Mouse (Mus musculus): ENCODE results near the gene Ccdc114. TPM values are rescaled to one million over a fixed set of nuclear protein-coding genes. Genes with fewer than 3 reads are reported as not detected.
"Not testable (repeated sequence)": the region's sequence is repeated elsewhere in the genome, so short reads cannot be mapped to it uniquely, and the experiment has no call there.

Gene Ccdc114
- 4.0 and 4.3 TPM in 2 replicates for polyA plus RNA-seq (2015; fragmentation: Nextera tagmentation; extraction: Ambion mirVana)

DNA sequence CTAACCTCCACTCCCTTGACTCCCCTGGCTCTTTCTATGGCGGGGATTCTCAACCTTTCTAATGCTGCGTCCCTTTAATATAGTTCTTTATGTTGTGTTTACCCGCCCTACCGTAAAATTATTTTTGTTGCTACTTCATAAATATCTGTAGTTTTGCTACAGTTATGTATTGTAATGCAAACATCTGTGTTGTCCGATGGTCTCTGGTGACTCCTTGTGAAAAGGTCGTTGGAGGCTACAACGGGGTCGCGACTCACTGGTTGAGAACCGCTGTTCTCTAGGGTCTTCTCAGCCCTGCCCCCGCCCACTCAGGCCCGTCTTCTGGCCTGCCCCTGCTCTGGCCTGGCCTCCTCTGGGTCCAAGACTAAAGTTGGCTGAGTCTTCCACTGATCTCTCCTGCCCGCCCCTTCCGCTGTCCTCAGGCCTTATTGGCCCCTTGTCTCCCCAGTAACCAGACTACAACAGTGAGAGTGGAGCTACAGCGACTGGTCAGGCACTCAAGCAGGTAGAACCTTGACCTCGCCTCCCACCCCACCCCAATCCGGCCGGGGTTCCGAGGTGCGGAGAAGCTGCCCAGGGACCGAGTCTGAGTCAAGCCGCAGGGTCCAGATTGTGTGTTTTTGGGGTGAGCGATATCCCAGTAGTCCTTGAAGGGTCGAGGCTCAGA, at the start of gene Ccdc114:
TSS of gene Ccdc114 (plus strand) at position 311 of the 667 bp plus-strand sequence.
- H3K4me1 ChIP-seq (ENCODE audit: control insufficient read depth, insufficient read depth, low read length), result peaks cover 33% of the 10 kb centered on the region
- peak within 1 kb of the TSS; percentile 63 for H3K9ac ChIP-seq (ENCODE audit: low read depth, low read length)
- WGBS, result 5% methylated on average over 24 of the region's 24 CpGs
- no peaks in the 10 kb centered on the region for H3K27me3 ChIP-seq (replicated peaks; ENCODE audit: control insufficient read depth, insufficient read depth, low read length)
- no peaks in the 10 kb centered on the region for H3K36me3 ChIP-seq (ENCODE audit: control insufficient read depth, insufficient read depth, low read length)
- peak within 1 kb of the TSS; percentile 94 for H3K27ac ChIP-seq (ENCODE audit: low read length)
- peak within 1 kb of the TSS; percentile 53 for H3K4me3 ChIP-seq (ENCODE audit: low read length)
- no peaks in the 10 kb centered on the region for H3K9me3 ChIP-seq (ENCODE audit: control insufficient read depth, low read length)
- H3K4me2 ChIP-seq (ENCODE audit: low read depth, low read length), result peak within 1 kb of the TSS; percentile 66
- ATAC-seq, result peak; percentile 78

GRCm38 (mm10) chr7:45876895-45877294, 47.0 kb upstream of the Ccdc114 start:
- no peak for ATAC-seq
- Histone ChIP-seq H3K27me3 (replicated peaks; ENCODE audit: control insufficient read depth, insufficient read depth, low read length) (no peaks in the 10 kb centered on the region), H3K9ac (ENCODE audit: low read depth, low read length) (no peak overlapping the region), H3K4me2 (ENCODE audit: low read depth, low read length) (no peak overlapping the region), H3K27ac (ENCODE audit: low read length) (no peak overlapping the region), H3K36me3 (ENCODE audit: control insufficient read depth, insufficient read depth, low read length) (peaks cover 33% of the 10 kb centered on the region), H3K9me3 (ENCODE audit: control insufficient read depth, low read length) (no peaks in the 10 kb centered on the region), H3K4me1 (ENCODE audit: control insufficient read depth, insufficient read depth, low read length) (peaks cover 17% of the 10 kb centered on the region), H3K4me3 (ENCODE audit: low read length) (no peak overlapping the region)
- WGBS, result 97% methylated on average over 7 of the region's 7 CpGs

DNA sequence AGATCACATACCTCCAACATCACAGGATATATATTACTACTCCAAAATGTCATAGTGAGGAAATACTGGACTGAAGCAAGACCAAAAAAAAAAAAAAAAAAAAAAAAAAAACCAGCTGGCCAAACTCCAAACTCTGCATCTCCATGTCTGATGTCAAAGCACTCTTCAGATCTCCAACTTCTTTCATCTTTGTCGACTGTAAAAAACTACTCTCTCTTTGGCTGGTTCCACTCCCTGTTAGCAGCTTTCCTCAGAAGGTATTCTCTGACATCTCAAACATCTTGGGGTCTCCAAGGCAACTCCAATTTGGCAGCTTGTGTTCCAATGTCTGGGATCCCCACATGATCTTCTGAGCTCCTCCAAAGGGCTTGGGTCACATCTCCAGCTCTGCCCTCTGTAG, 45.6 kb upstream of the Ccdc114 start, which contains the start of gene Grin2d:
TSS of gene Grin2d (minus strand) at position 101 of the 400 bp plus-strand sequence.
- Histone ChIP-seq H3K36me3 (ENCODE audit: control insufficient read depth, insufficient read depth, low read length) (peaks cover 37% of the 10 kb centered on the region), H3K4me1 (ENCODE audit: control insufficient read depth, insufficient read depth, low read length) (peaks cover 17% of the 10 kb centered on the region)
- H3K27me3 ChIP-seq (replicated peaks; ENCODE audit: control insufficient read depth, insufficient read depth, low read length); H3K9me3 ChIP-seq (ENCODE audit: control insufficient read depth, low read length); H3K4me2 ChIP-seq (ENCODE audit: low read depth, low read length); H3K27ac ChIP-seq (ENCODE audit: low read length); H3K9ac ChIP-seq (ENCODE audit: low read depth, low read length); H3K4me3 ChIP-seq (ENCODE audit: low read length); ATAC-seq: not testable (repeated sequence)
- WGBS, result 95% methylated on average over 1 of the region's 1 CpGs

DNA sequence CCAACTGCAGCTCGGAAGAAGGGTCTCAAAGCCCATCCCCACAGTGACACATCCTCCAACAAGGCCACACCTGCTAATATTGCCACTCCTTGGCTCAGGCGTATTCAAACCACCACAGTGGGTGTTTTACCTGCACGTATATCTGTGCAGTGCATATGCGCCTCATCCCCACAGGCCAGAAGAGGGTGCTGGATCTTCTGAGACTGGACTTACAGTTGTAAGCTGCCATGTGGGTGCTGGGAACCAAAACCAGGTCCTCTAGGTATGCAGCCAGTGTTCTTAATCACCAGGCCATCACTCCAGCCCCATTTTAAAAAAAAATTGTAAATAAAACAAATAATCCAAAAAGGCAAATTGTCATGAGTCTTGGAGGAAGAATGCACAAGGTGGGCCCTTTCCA, 43.3 kb upstream of the Ccdc114 start:
- Histone ChIP-seq H3K4me2 (ENCODE audit: low read depth, low read length) (no peak overlapping the region), H3K4me1 (ENCODE audit: control insufficient read depth, insufficient read depth, low read length) (no peaks in the 10 kb centered on the region), H3K27ac (ENCODE audit: low read length) (no peak overlapping the region), H3K9me3 (ENCODE audit: control insufficient read depth, low read length) (no peaks in the 10 kb centered on the region), H3K4me3 (ENCODE audit: low read length) (no peak overlapping the region), H3K9ac (ENCODE audit: low read depth, low read length) (no peak overlapping the region), H3K27me3 (replicated peaks; ENCODE audit: control insufficient read depth, insufficient read depth, low read length) (no peaks in the 10 kb centered on the region), H3K36me3 (ENCODE audit: control insufficient read depth, insufficient read depth, low read length) (peaks cover 44% of the 10 kb centered on the region)
- 94% methylated on average over 4 of the region's 4 CpGs for WGBS
- ATAC-seq, result no peak

GRCm38 (mm10) chr7:45881011-45881410, 42.9 kb upstream of the Ccdc114 start:
- H3K4me1 ChIP-seq (ENCODE audit: control insufficient read depth, insufficient read depth, low read length), result no peaks in the 10 kb centered on the region
- no peaks in the 10 kb centered on the region for H3K27me3 ChIP-seq (replicated peaks; ENCODE audit: control insufficient read depth, insufficient read depth, low read length)
- no peaks in the 10 kb centered on the region for H3K9me3 ChIP-seq (ENCODE audit: control insufficient read depth, low read length)
- peaks cover 40% of the 10 kb centered on the region for H3K36me3 ChIP-seq (ENCODE audit: control insufficient read depth, insufficient read depth, low read length)
- H3K4me3 ChIP-seq (ENCODE audit: low read length), result no peak overlapping the region
- no peak overlapping the region for H3K9ac ChIP-seq (ENCODE audit: low read depth, low read length)
- ATAC-seq, result no peak
- no peak overlapping the region for H3K27ac ChIP-seq (ENCODE audit: low read length)
- H3K4me2 ChIP-seq (ENCODE audit: low read depth, low read length), result no peak overlapping the region
- WGBS, result 95% methylated on average over 2 of the region's 2 CpGs

GRCm38 (mm10) chr7:45887246-45887645, 36.6 kb upstream of the Ccdc114 start:
- H3K9ac ChIP-seq (ENCODE audit: low read depth, low read length), result no peak overlapping the region; the same call in 1 of the 2 replicates
- WGBS, result 45% methylated on average over 3 of the region's 3 CpGs

GRCm38 (mm10) chr7:45892651-45893050, 31.2 kb upstream of the Ccdc114 start:
- Histone ChIP-seq H3K4me1 (ENCODE audit: control insufficient read depth, insufficient read depth, low read length) (peaks cover 3% of the 10 kb centered on the region; the same call in 1 of the 2 replicates), H3K27ac (ENCODE audit: low read length) (no peak overlapping the region), H3K4me2 (ENCODE audit: low read depth, low read length) (no peak overlapping the region), H3K36me3 (ENCODE audit: control insufficient read depth, insufficient read depth, low read length) (no peaks in the 10 kb centered on the region), H3K27me3 (replicated peaks; ENCODE audit: control insufficient read depth, insufficient read depth, low read length) (no peaks in the 10 kb centered on the region), H3K9me3 (ENCODE audit: control insufficient read depth, low read length) (no peaks in the 10 kb centered on the region), H3K4me3 (ENCODE audit: low read length) (no peak overlapping the region), H3K9ac (ENCODE audit: low read depth, low read length) (no peak overlapping the region)
- WGBS, result 75% methylated on average over 2 of the region's 2 CpGs
- no peak for ATAC-seq

More at GRCm38 (mm10) chr7:45887246-45887645, 36.6 kb upstream of the Ccdc114 start:
- H3K27ac ChIP-seq (ENCODE audit: low read length), result no peak overlapping the region
- H3K27me3 ChIP-seq (replicated peaks; ENCODE audit: control insufficient read depth, insufficient read depth, low read length), result no peaks in the 10 kb centered on the region
- H3K4me1 ChIP-seq (ENCODE audit: control insufficient read depth, insufficient read depth, low read length), result no peaks in the 10 kb centered on the region
- no peaks in the 10 kb centered on the region for H3K9me3 ChIP-seq (ENCODE audit: control insufficient read depth, low read length)
- H3K4me3 ChIP-seq (ENCODE audit: low read length), result no peak overlapping the region
- H3K36me3 ChIP-seq (ENCODE audit: control insufficient read depth, insufficient read depth, low read length), result peaks cover 10% of the 10 kb centered on the region
- H3K4me2 ChIP-seq (ENCODE audit: low read depth, low read length), result no peak overlapping the region
- ATAC-seq, result 0 out of 2 replicates have a peak, but pooled peaks have one; percentile 24

GRCm38 (mm10) chr7:45895931-45896516, 27.8 kb upstream of the Ccdc114 start:
- H3K27ac ChIP-seq (ENCODE audit: low read length), result no peak overlapping the region
- peaks cover 7% of the 10 kb centered on the region; the same call in 1 of the 2 replicates for H3K4me1 ChIP-seq (ENCODE audit: control insufficient read depth, insufficient read depth, low read length)
- WGBS, result 77% methylated on average over 6 of the region's 6 CpGs
- no peaks in the 10 kb centered on the region for H3K27me3 ChIP-seq (replicated peaks; ENCODE audit: control insufficient read depth, insufficient read depth, low read length)
- H3K9ac ChIP-seq (ENCODE audit: low read depth, low read length), result no peak overlapping the region
- H3K36me3 ChIP-seq (ENCODE audit: control insufficient read depth, insufficient read depth, low read length), result no peaks in the 10 kb centered on the region
- H3K4me2 ChIP-seq (ENCODE audit: low read depth, low read length), result peak overlapping the region; percentile 95
- H3K4me3 ChIP-seq (ENCODE audit: low read length), result peak overlapping the region; percentile 51; the same call in 1 of the 2 replicates
- H3K9me3 ChIP-seq (ENCODE audit: control insufficient read depth, low read length), result no peaks in the 10 kb centered on the region
- peak; percentile 5 for ATAC-seq

GRCm38 (mm10) chr7:45896517-45897257, 27.2 kb upstream of the Ccdc114 start, which contains the start of the genes Syngr4 and Tmem143:
Gene Syngr4, minus strand, starts transcription at chr7:45896714.
Gene Tmem143, plus strand, starts transcription at chr7:45896941.
- peak; percentile 87 for ATAC-seq
- no peaks in the 10 kb centered on the region for H3K27me3 ChIP-seq (replicated peaks; ENCODE audit: control insufficient read depth, insufficient read depth, low read length)
- H3K9me3 ChIP-seq (ENCODE audit: control insufficient read depth, low read length), result no peaks in the 10 kb centered on the region
- peak within 1 kb of the TSS; percentile 87 for H3K27ac ChIP-seq (ENCODE audit: low read length)
- H3K4me3 ChIP-seq (ENCODE audit: low read length), result peak within 1 kb of the TSS; percentile 51
- peak within 1 kb of the TSS; percentile 73 for H3K9ac ChIP-seq (ENCODE audit: low read depth, low read length)
- peak within 1 kb of the TSS; percentile 95 for H3K4me2 ChIP-seq (ENCODE audit: low read depth, low read length)
- WGBS, result under 1% methylated on average over 40 of the region's 40 CpGs
- no peaks in the 10 kb centered on the region for H3K36me3 ChIP-seq (ENCODE audit: control insufficient read depth, insufficient read depth, low read length)
- H3K4me1 ChIP-seq (ENCODE audit: control insufficient read depth, insufficient read depth, low read length), result peaks cover 7% of the 10 kb centered on the region; the same call in 1 of the 2 replicates
